Mouse (Mus musculus) cerebellum, postnatal 36 days (tissue): Measurements from ENCODE around the gene Klk13.

Experiments used
- DNase-seq, 2 experiments: peaks; one replicate each; pipeline ENCODE4 v3.0.0; 2021 to 2022; ENCODE audit warnings: mixed read lengths in 2 of 2

Gene Klk13

GRCm38 (mm10) chr7:43772901-43773300 lies 60.5 kb downstream of the Klk13 start:
- no peak for DNase-seq

GRCm38 (mm10) chr7:43774364-43774763 lies 62.0 kb downstream of the Klk13 start, which contains the start of gene Klk11:
TSS of gene Klk11 (plus strand) at chr7:43774604.
- DNase-seq: no peak

- DNase-seq: no peak
Observed at GRCm38 (mm10) chr7:43774802-43775201, 62.4 kb downstream of the Klk13 start.

GRCm38 (mm10) chr7:43775311-43776057 lies 63.1 kb downstream of the Klk13 start:
- DNase-seq: no peak

GRCm38 (mm10) chr7:43776506-43776905 lies 64.1 kb downstream of the Klk13 start:
- no peak for DNase-seq
